Mouse (Mus musculus): ENCODE measurements around the gene Alcam.

Gene Alcam

GRCm38 (mm10) chr16:52366915-52367314, 87.0 kb downstream of the Alcam start:
- no peak for DNase-seq (ENCODE audit: low spot score)

- no peak for DNase-seq (ENCODE audit: low spot score)
Measured at GRCm38 (mm10) chr16:52363944-52364511, 89.8 kb downstream of the Alcam start.

- no peak for DNase-seq (ENCODE audit: low spot score)
Measured at GRCm38 (mm10) chr16:52343467-52344033, 110.3 kb downstream of the Alcam start.

- no peak for DNase-seq (ENCODE audit: low spot score)
Measured at GRCm38 (mm10) chr16:52342694-52343466, 111.0 kb downstream of the Alcam start.

GRCm38 (mm10) chr16:52334084-52334483, 119.8 kb downstream of the Alcam start:
- DNase-seq (ENCODE audit: low spot score): no peak

- DNase-seq (ENCODE audit: low spot score): no peak
Measured at GRCm38 (mm10) chr16:52333631-52334030, 120.2 kb downstream of the Alcam start.

GRCm38 (mm10) chr16:52331341-52331830, 122.5 kb downstream of the Alcam start:
- DNase-seq (ENCODE audit: low spot score): no peak

GRCm38 (mm10) chr16:52329420-52329819, 124.5 kb downstream of the Alcam start:
- no peak for DNase-seq (ENCODE audit: low spot score)

GRCm38 (mm10) chr16:52319229-52319628, 134.6 kb downstream of the Alcam start:
- no peak for DNase-seq (ENCODE audit: low spot score)

- peak; percentile 12 for DNase-seq (ENCODE audit: low spot score)
Measured at GRCm38 (mm10) chr16:52311073-52311472, 142.8 kb downstream of the Alcam start.

- no peak for DNase-seq (ENCODE audit: low spot score)
Measured at GRCm38 (mm10) chr16:52307016-52307415, 146.9 kb downstream of the Alcam start.

- DNase-seq (ENCODE audit: low spot score): no peak
Measured at GRCm38 (mm10) chr16:52303532-52303902, 150.4 kb downstream of the Alcam start.

GRCm38 (mm10) chr16:52302790-52303531, 150.9 kb downstream of the Alcam start:
- DNase-seq (ENCODE audit: low spot score): no peak

- DNase-seq (ENCODE audit: low spot score): no peak
Measured at GRCm38 (mm10) chr16:52301730-52302129, 152.1 kb downstream of the Alcam start.

GRCm38 (mm10) chr16:52296376-52296775, 157.5 kb downstream of the Alcam start:
- no peak for DNase-seq (ENCODE audit: low spot score)

- DNase-seq (ENCODE audit: low spot score): no peak
Measured at GRCm38 (mm10) chr16:52295535-52295934, 158.3 kb downstream of the Alcam start.

GRCm38 (mm10) chr16:52292440-52293048, 161.3 kb downstream of the Alcam start:
- DNase-seq (ENCODE audit: low spot score): no peak

GRCm38 (mm10) chr16:52280186-52280585, 173.7 kb downstream of the Alcam start:
- no peak for DNase-seq (ENCODE audit: low spot score)

GRCm38 (mm10) chr16:52265066-52265465, 188.8 kb downstream of the Alcam start:
- DNase-seq (ENCODE audit: low spot score): no peak

GRCm38 (mm10) chr16:52263751-52264150, 190.1 kb downstream of the Alcam start:
- DNase-seq (ENCODE audit: low spot score): no peak

GRCm38 (mm10) chr16:52262582-52262981, 191.3 kb downstream of the Alcam start:
- no peak for DNase-seq (ENCODE audit: low spot score)

GRCm38 (mm10) chr16:52261755-52262154, 192.1 kb downstream of the Alcam start:
- DNase-seq (ENCODE audit: low spot score): no peak

All from MN1 (cell line).